Mouse (Mus musculus) adrenal gland, postnatal 25 days (tissue): ENCODE measurements around the gene Rasl11b. TPM values are rescaled to one million over a fixed set of nuclear protein-coding genes. Genes with fewer than 3 reads are reported as not detected.

Experiments used
- DNase-seq: peaks from one replicate; pipeline ENCODE4 v3.0.0; 2021; ENCODE audit warnings: mixed read lengths
- total RNA-seq: library from RNA; stranded (reverse); gene quantifications from 2 replicates; pipeline ENCODE4 v1.2.3, GENCODE M21; 2021

Gene Rasl11b
- total RNA-seq, 1 experiment from 2014 or later = 20.1 TPM

DNA sequence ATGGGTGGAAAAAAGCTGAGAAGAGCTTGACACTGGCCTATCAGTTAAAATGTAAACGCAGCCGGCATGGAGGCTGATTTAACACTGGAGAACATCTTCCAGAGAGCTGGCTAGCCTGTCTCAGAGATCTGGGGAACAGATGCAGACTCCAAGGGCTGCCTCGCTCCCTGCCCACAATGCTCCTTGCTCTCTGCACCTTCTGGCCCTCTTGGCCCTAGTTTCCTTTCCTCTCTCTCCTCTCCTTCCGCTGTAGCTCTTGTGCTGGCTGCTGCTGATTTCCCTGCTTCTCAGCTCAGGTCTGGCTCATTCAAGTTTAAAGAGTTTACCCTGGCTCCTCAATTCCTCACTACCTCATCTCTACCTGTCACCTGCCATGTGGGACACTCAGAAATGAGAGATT lies 14.6 kb downstream of the Rasl11b start:
- no peak for DNase-seq

DNA sequence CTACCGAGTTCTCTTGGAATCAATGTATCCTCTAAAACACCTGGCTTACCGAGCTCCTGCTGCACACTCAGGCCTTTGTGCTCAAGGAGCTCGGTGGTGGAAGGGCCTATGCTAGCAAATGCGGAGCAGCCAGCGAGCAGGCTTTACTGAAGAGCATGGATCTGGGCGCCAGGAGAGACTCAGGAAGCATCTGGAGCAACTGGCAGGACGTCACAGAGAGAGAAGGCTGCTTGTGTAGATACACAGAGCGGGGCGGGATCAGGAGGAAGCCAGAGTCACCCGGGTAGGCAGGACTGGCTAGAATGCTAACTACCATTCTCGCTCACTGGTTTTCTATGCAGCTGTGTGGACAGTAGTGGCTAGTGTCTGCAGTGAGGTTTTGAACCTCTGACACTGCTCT lies 16.3 kb downstream of the Rasl11b start:
- no peak for DNase-seq

DNA sequence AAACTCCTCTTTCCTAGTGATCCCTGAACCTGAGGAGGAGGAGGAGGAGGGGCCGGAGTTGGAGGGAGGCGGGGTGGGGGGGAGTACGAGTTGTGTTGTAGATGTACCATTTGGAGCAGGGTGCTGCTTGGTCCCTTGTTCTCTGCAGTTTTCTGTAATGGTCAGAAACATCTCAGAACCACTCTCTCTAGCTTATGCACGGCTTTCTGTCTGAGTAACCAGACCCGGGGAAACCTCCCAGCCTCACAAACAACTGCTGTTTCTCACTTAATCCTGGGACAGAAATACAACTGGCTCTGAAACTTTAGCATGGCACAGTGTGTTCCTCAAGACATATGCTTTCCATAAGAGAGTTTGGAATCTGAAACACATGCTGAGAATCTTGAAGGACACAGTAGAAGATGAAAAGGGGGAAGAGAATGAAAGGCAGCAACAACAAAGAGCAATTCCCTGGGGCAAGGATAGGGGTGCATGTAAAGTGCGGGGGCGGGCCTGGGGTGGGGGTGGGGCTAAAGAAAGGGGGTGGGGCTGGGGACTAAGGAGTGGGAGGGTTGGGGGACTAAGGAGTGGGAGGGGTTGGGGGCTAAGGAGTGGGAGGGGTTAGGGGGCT lies 19.5 kb downstream of the Rasl11b start:
- no peak for DNase-seq

DNA sequence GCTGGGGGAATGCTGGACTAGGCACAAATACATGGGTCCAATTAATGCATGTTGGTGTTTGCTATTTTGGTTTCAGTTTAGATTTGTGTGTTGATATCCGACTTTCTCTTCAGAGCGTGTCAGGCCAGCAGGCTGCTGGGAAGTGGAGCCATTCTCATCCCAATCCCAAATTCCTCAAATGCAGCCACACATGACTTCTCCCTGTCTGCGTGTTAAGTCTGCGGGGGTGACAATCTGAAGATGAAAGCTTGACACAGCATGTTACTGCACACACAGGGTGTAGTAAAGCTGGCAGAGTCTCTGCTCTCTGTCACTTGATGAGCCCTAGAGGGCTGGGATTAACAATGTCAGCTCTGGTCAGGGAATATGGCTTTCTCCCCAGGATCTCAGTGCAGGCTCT lies 20.0 kb downstream of the Rasl11b start:
- no peak for DNase-seq

DNA sequence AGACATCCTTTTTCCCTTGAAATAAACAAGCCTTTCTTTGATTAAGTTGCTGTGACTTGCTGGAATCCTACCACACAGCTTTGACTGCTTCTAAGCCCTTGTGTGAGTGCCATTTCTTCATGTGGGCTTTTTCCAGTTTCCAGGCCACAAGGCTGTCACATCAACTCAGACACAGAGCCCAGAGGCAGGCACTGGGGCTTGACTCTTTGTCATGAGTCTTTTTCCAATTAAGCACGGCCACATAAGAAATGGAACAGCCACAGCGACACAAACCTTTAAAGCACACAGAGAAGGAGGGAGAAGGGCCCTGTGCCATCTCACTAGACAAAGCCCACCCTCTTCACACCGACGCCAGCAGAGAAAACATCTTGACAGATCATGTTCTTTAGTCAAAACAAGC lies 23.4 kb downstream of the Rasl11b start:
- DNase-seq = no peak

DNA sequence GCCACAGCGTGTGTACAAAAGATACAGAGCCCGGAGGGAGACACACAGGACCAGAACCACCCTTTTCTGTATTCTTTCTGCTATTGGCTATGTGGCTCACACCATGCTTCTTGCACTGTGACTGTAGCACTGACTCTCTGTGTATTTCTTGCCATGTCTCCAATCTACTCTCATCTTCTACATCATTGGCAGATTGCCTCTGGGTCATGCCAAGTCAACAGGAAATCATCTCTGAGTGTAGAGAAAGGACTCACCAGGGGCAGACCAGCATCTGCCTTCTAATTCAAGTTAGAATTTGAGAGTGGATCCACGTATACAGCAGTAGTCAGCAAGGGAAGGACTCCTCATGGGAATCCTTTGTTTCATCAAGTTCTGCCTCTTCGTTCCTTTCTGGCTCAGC lies 27.5 kb downstream of the Rasl11b start:
- DNase-seq = no peak

DNA sequence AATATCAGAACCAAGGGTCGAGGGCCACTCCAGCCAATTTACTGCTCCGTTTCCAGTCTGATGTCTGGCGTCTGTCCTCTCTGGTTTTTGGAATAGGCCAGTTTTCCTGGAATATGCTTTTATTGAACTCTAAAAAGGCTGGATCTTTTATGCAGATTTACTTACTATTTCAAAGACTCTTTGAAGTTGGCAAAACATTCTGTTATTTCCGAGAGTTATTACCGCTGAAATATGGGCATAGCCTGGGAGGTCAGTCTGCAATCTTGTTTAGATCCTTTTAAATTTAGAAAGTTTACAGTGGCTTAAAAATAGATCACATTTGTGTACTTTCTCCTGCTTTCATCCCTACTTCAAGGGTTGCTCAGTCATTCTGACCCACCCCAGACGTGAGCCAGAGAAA lies 29.4 kb downstream of the Rasl11b start:
- no peak for DNase-seq

DNA sequence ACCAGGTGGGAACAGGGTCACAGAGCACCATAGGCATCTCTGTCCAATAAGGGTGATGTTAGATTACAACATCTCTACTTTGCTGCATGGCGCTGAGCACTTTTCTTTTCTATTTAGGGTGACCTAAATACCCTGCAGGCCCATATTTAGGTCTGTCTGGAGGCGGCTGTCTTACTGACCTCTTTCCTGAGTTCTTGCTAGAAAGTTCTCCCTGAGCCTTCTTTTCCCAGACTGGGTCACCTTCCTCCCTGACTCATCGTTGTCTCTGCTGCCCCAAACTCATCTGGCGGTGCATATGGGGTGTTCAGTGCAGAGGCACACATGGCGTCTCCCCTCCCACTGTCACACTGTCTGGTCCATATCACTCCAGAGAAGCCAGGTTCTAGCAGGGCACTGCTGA lies 31.1 kb downstream of the Rasl11b start:
- DNase-seq = no peak

DNA sequence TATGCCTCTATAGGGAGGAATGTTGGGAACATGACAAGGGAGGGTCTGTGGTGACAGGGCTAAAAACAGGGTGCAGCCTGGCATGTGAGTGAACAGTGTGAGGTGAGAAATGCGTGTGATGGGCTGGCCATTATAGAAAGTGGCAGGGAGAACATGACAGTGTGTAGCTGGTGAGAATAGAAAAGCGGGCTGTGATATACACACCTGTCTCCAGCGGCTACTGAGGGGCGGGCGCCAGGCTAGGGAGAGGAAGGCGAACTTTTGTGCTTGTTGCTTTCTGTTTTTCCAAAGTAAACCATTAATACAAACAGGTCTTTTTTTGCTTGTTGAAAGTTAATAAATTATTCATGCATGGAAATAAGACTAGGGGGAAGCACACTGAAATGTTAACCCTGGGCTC lies 32.3 kb downstream of the Rasl11b start:
- no peak for DNase-seq

DNA sequence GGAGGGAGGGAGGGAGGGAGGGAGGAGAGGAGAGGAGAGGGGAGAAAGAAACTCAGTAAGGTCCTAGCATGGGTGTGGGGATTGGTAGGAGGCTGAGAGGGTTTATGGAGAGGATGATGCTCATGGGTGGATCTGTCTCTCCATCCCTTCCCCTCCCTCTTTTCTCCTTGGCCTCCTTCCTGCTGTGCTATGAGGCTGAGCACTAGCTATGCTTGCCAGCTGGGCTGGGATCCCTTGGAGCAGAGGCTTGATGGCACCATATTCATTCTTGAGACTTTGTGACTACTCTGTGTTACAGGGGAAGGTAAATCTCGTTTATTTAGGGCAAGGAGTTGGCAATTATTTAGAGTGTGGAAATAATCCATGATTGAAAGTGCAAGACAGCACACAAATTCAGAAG lies 33.9 kb downstream of the Rasl11b start:
- no peak for DNase-seq

DNA sequence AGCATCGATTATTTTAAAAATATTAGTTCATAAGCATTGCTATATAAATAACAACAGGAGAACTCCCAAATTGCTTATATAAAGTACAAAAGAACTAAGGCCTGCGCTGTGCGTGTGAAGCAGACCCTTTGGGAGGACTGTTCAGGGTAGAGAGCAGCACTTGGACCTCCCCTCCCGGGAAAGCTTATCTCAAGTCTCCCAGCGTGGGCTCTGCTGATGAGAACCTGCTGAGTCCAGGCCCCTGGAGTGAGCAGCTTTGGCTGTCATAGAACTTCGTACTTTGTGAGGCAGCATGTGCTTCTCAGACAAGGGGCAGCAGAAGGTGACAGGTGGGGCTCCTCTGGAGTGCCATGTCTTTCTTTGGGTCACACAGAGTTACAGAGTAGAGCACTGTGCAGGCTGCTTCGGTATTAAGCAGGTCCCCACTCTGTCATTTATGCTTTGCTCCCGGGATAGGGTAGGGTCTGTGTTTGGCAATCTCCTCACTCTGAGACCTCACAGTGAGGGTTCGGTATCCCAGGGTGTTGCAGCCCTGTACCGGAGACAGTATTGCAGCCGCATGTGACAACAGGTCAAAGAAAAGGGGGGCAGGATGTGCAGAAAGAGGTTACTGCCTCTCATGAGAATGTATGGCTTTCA lies 34.8 kb downstream of the Rasl11b start:
- no peak for DNase-seq

DNA sequence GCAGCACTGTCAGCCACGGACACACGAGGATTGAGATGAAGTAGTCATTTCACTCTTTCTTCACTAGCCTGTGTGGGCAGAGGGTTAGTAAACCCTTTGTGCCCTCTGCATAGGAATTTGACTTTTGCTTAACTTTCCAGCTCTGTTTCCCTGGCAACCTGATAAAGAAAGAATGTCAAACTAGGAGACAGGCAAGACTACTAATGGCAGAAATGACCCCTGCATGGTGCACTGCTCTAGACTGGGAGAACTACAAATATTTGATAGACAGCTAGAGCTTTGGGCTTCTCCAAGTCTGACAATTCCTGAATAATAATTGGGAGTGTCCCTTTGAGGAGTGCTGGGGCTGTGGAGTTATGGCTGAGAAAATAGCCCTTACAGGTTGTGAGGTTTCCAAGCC lies 35.4 kb downstream of the Rasl11b start:
- no peak for DNase-seq

DNA sequence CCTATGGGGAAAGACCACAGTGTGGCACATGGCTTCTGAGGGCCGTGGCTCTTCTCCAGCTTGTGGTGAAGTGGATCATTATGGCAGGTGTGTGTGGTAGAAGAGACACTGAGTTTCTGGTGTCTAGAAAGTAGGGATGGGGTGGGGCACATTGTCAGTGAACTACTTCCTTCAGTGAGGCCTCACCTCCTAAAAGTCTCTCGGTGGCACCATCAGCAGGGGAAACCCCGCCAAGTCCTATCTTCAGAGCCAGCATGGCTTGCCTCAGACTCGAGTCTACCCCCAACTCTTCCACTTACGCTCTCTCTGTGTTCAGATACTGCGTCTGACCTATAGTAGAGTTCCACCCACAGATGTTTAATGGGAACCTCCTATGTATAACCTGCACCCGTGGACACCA lies 38.7 kb downstream of the Rasl11b start:
- no peak for DNase-seq

DNA sequence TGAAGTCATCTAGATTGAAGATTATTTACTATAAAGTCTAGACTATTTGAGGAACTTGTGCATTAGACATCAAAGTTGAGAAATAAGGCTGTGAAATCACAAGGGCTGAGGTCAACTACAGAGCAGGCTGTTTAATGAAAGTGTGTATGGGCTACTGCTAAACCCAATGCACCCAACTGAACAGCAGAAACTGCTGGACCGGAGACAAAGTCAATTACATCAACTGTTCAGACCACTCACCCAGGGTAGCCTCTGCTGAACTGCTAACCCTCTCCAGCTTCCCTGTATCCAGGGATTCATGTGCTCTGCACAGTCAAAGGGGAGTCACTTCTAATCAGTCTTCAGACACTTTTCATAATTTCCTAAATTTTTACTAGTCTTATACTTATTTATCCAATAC lies 44.3 kb downstream of the Rasl11b start:
- DNase-seq = no peak

DNA sequence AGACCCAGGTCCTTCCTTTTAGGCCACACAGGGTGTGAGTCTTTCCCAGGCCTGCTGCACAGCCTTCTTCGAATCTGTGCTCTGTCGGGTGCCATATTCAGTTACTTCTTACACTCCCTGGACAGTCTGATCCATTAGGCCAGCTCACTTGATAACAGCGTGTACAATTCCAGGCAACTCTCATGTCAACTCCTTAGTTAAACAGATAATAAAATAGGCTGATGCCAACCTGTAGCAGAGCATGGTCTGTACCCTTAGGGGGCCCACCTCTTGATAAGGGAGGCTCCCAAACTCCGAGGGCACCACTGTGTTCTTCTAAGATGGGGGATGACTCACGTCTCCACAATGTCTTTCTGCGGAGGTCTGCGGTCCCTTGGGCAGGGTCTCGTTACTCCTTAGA lies 45.2 kb downstream of the Rasl11b start:
- DNase-seq = no peak

DNA sequence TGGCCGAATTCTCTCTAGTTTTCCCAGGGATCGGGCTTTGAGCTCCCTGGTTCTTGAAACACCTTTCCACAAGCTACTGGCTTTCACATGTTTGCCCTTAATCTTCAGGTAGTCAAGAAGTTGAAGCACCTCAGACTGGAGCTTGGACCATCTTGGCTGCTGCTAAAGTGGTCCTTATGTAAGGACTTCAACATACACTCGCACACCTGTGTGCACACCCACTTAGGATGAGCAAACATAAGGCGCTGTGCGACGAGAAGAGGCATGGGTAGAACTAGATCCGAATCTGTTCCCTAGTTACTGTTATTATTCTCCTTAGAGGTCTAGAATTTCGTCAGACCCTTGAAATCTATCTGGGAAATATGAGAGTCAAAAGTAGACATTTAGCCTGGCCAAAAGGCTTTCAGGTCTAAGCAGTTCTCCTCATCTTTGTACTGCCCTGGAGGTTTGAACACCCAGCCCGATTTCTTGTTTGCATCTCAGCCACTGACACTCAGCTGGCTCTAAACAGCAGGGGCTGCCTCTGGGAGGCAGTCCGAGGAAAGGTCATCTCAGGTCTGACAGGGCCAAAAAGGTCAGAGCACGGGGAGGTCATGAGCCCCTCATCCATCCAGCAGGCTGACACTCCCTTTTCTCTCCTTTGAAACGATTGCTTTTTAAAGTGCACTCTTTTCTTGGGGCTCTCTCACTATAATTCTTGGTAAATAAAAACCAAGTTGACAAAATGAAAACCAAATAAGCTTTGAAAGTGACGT lies 46.0 kb downstream of the Rasl11b start:
- no peak for DNase-seq

DNA sequence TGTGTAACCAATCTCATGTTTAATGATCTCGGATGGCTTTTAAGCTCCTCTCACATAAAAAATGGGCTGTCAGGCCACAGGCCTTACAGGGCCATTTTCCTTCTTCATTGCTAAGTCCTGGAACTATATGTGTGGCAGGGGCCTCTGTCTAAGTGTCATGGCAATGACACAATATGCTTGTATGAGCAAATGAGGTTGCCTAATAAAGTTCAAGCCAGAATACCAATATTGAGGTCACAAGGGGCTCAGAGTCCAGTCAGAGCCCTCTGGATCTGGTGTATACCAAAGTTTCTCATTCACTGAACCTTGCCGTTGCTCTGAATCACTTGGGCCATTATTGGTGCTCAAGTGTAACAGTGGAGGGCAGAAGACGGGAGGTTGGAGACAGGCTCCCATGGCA lies 47.6 kb downstream of the Rasl11b start:
- DNase-seq = no peak

DNA sequence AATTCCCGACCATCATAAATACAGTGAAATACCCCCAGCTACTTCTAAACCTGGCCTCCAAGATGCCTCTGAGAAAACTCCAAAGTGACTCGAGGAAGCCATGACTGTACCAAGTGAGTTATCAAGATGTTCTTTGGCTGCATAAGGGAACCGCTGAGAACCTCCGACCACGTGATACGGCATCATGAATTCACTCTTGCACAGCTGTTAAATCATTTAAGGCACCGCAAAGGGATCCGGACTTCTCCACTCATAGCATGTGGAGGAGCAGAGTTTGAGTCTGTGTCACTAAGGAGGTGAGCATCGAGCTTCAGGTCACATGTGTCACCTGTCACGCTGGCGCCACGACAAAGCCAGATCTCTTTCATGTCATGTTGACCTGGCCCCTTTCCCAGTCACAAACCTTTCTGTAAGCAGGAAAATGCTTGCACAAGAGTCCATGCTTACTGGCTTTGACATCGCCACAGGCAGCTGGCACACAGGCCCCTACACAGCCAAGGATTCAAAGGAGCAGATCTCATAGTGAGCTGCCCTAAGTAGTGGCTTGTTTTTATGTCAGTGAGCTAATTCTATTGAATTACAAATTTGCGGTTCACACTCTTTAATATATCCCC lies 49.4 kb downstream of the Rasl11b start:
- no peak for DNase-seq

DNA sequence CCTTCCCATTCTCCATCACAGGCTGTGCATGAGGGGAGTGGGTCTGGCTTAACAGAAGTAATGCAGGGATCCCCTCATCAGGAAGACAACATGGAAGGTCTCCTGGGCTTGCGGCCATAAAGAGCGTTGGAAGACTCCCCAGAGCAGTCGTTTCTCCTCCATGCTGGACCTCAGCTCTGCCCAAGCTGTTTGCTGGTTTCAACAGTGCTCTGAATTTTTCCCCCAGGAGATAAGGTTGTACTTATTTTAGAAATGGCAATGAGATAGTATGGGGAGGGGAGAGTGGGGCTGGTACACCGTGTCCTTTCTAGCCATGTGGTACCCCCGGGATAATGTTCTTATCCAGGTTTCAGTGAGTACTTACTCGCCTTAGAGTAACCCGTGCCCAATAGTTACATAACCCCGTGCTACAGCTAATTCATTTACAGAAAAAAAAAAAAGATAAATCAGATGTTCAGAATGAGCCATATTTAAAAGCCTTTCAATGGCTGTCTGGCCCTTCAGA lies 50.6 kb downstream of the Rasl11b start:
- DNase-seq = no peak

DNA sequence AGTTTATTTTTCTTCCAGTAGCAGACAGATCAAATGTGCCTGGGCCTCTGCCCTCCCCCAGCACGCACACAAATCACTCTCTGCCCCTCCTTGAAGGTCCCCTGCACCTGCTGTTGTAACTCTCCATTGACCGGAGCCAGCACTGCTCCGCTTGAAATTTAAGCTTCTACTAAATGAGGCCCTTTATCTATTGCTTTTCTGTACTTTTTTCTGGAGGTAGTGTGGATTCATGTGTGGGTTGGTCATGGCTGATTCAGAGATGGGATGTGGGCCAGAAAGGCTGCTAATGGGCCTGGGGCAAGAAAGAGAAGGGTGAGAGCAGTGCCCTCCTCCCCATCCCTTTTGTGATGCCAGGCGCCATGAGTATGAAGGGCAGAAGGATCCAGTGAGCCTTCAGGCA lies 51.4 kb downstream of the Rasl11b start:
- no peak for DNase-seq

DNA sequence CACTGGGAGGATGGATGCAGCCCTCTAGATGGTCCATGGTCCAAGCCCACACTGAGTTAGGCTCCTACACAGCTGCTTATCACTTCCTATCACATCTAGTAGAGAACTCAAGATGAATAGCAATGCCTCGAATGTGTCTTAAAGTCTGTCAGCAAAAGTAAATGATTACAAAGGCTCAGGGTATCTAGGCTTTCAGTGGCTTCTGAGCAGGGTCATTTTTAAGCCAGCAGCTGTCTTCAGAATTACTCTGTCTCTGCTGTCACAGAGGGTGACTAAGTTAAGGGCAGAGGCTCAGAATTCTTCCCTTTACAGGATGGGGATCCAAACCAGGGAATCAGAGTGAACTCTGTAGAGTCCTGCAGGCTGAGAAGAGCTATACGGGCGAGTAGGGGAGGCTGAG lies 51.9 kb downstream of the Rasl11b start:
- DNase-seq = no peak
